Mouse (Mus musculus): Measurements from ENCODE around the gene Srsf9. TPM values are rescaled to one million over a fixed set of nuclear protein-coding genes. Genes with fewer than 3 reads are reported as not detected.

The Srsf9 gene
- polyA plus RNA-seq, 1 experiment, result not detected

GRCm38 (mm10) chr5:115359438-115359837 is 32.5 kb downstream of the Srsf9 start:
- Histone ChIP-seq H3K27ac (ENCODE audit: insufficient read depth, low read depth, low read length) (no peak overlapping the region), H3K4me3 (ENCODE audit: insufficient read depth, low read depth, low read length) (no peak overlapping the region), H3K4me1 (ENCODE audit: control insufficient read depth, insufficient read depth, low read length) (peaks cover 13% of the 10 kb centered on the region)
- 84% methylated on average over 8 of the region's 8 CpGs for WGBS
- no peak for TF ChIP-seq POLR2A (IDR thresholded peaks at IDR 0.05; ENCODE audit: insufficient read depth, low read depth, low read length)
- TF ChIP-seq CTCF (IDR thresholded peaks at IDR 0.05; ENCODE audit: insufficient read depth, low read depth, low read length), result no peak

- 77% methylated on average over 5 of the region's 5 CpGs for WGBS
- H3K4me3 ChIP-seq (ENCODE audit: insufficient read depth, low read depth, low read length), result no peak overlapping the region
- H3K27ac ChIP-seq (ENCODE audit: insufficient read depth, low read depth, low read length), result no peak overlapping the region
- peaks cover 13% of the 10 kb centered on the region for H3K4me1 ChIP-seq (ENCODE audit: control insufficient read depth, insufficient read depth, low read length)
- TF ChIP-seq CTCF (IDR thresholded peaks at IDR 0.05; ENCODE audit: insufficient read depth, low read depth, low read length), result no peak
- no peak for TF ChIP-seq POLR2A (IDR thresholded peaks at IDR 0.05; ENCODE audit: insufficient read depth, low read depth, low read length)
Measured at GRCm38 (mm10) chr5:115359851-115360372, 32.9 kb downstream of the Srsf9 start.

GRCm38 (mm10) chr5:115362216-115362615 is 35.2 kb downstream of the Srsf9 start:
- no peak overlapping the region for H3K27ac ChIP-seq (ENCODE audit: insufficient read depth, low read depth, low read length)
- WGBS, result 48% methylated on average over 7 of the region's 7 CpGs
- TF ChIP-seq POLR2A (IDR thresholded peaks at IDR 0.05; ENCODE audit: insufficient read depth, low read depth, low read length), result no peak
- TF ChIP-seq CTCF (IDR thresholded peaks at IDR 0.05; ENCODE audit: insufficient read depth, low read depth, low read length), result no peak
- H3K4me3 ChIP-seq (ENCODE audit: insufficient read depth, low read depth, low read length), result no peak overlapping the region
- peaks cover 13% of the 10 kb centered on the region for H3K4me1 ChIP-seq (ENCODE audit: control insufficient read depth, insufficient read depth, low read length)

GRCm38 (mm10) chr5:115362819-115363714 is 36.1 kb downstream of the Srsf9 start:
- H3K27ac ChIP-seq (ENCODE audit: insufficient read depth, low read depth, low read length), result no peak overlapping the region
- 38% methylated on average over 19 of the region's 19 CpGs for WGBS
- no peak for TF ChIP-seq CTCF (IDR thresholded peaks at IDR 0.05; ENCODE audit: insufficient read depth, low read depth, low read length)
- TF ChIP-seq POLR2A (IDR thresholded peaks at IDR 0.05; ENCODE audit: insufficient read depth, low read depth, low read length), result no peak
- no peak overlapping the region for H3K4me3 ChIP-seq (ENCODE audit: insufficient read depth, low read depth, low read length)
- H3K4me1 ChIP-seq (ENCODE audit: control insufficient read depth, insufficient read depth, low read length), result peaks cover 13% of the 10 kb centered on the region

- TF ChIP-seq CTCF (IDR thresholded peaks at IDR 0.05; ENCODE audit: insufficient read depth, low read depth, low read length), result no peak
- H3K27ac ChIP-seq (ENCODE audit: insufficient read depth, low read depth, low read length), result no peak overlapping the region
- no peak overlapping the region for H3K4me3 ChIP-seq (ENCODE audit: insufficient read depth, low read depth, low read length)
- peaks cover 10% of the 10 kb centered on the region; the same call in 1 of the 2 replicates for H3K4me1 ChIP-seq (ENCODE audit: control insufficient read depth, insufficient read depth, low read length)
- 88% methylated on average over 4 of the region's 4 CpGs for WGBS
Measured at GRCm38 (mm10) chr5:115364782-115365181, 37.8 kb downstream of the Srsf9 start.

GRCm38 (mm10) chr5:115371736-115372135 is 44.8 kb downstream of the Srsf9 start:
- H3K4me1 ChIP-seq (ENCODE audit: control insufficient read depth, insufficient read depth, low read length), result peaks cover 3% of the 10 kb centered on the region
- WGBS, result 80% methylated on average over 9 of the region's 9 CpGs
- H3K4me3 ChIP-seq (ENCODE audit: insufficient read depth, low read depth, low read length), result no peak overlapping the region
- no peak overlapping the region for H3K27ac ChIP-seq (ENCODE audit: insufficient read depth, low read depth, low read length)
- TF ChIP-seq CTCF (IDR thresholded peaks at IDR 0.05; ENCODE audit: insufficient read depth, low read depth, low read length) (no peak), POLR2A (IDR thresholded peaks at IDR 0.05; ENCODE audit: insufficient read depth, low read depth, low read length) (no peak)

GRCm38 (mm10) chr5:115373441-115374203 is 46.6 kb downstream of the Srsf9 start:
- TF ChIP-seq CTCF (IDR thresholded peaks at IDR 0.05; ENCODE audit: insufficient read depth, low read depth, low read length), result no peak
- H3K27ac ChIP-seq (ENCODE audit: insufficient read depth, low read depth, low read length), result no peak overlapping the region
- WGBS, result 16% methylated on average over 26 of the region's 26 CpGs
- H3K4me1 ChIP-seq (ENCODE audit: control insufficient read depth, insufficient read depth, low read length), result peaks cover 3% of the 10 kb centered on the region
- no peak overlapping the region for H3K4me3 ChIP-seq (ENCODE audit: insufficient read depth, low read depth, low read length)

GRCm38 (mm10) chr5:115374204-115374820 is 47.3 kb downstream of the Srsf9 start:
- peaks cover 3% of the 10 kb centered on the region for H3K4me1 ChIP-seq (ENCODE audit: control insufficient read depth, insufficient read depth, low read length)
- TF ChIP-seq CTCF (IDR thresholded peaks at IDR 0.05; ENCODE audit: insufficient read depth, low read depth, low read length) (no peak), POLR2A (IDR thresholded peaks at IDR 0.05; ENCODE audit: insufficient read depth, low read depth, low read length) (no peak)
- 16% methylated on average over 11 of the region's 11 CpGs for WGBS
- H3K27ac ChIP-seq (ENCODE audit: insufficient read depth, low read depth, low read length), result no peak overlapping the region
- no peak overlapping the region for H3K4me3 ChIP-seq (ENCODE audit: insufficient read depth, low read depth, low read length)

All from olfactory bulb, adult 2 months (tissue).